Mouse (Mus musculus): Measurements from ENCODE around the gene Rptor. TPM values are rescaled to one million over a fixed set of nuclear protein-coding genes. Genes with fewer than 3 reads are reported as not detected.

Gene Rptor
- polyA plus RNA-seq, 1 experiment from 2014 or later = 12.2 TPM

DNA sequence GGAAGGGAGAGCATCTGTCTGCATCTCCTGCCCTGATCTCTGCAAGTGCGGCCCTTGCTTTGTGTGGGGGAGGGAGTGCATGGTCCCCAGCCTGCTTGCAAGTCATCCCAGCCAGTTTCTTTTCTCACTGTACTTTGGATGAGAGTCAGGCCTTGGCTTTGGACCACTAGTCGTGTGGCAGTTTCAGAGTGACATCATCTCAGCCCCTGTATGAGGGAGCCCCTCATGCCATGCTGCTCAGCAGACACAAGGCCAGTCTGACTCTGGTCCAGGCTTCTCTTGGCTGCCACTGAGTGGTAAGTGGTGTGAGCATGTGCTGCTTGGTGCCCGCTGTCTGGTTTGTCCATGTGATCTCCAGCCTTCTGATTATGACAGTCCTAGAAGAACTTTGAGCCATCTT lies 170.2 kb downstream of the Rptor start:
- Histone ChIP-seq H3K4me1 (peaks cover 6% of the 10 kb centered on the region; the same call in 1 of the 2 replicates), H3K4me2 (replicated peaks) (no peak overlapping the region), H3K27me3 (no peaks in the 10 kb centered on the region), H3K9me3 (replicated peaks) (no peaks in the 10 kb centered on the region), H3K9ac (no peak overlapping the region), H3K27ac (replicated peaks) (no peak overlapping the region), H3K36me3 (no peaks in the 10 kb centered on the region), H3K4me3 (replicated peaks) (no peak overlapping the region)
- WGBS = 77% methylated on average over 3 of the region's 3 CpGs
- no peak for ATAC-seq (ENCODE audit: insufficient number of reproducible peaks, low FRiP score, low TSS enrichment, low read depth)

DNA sequence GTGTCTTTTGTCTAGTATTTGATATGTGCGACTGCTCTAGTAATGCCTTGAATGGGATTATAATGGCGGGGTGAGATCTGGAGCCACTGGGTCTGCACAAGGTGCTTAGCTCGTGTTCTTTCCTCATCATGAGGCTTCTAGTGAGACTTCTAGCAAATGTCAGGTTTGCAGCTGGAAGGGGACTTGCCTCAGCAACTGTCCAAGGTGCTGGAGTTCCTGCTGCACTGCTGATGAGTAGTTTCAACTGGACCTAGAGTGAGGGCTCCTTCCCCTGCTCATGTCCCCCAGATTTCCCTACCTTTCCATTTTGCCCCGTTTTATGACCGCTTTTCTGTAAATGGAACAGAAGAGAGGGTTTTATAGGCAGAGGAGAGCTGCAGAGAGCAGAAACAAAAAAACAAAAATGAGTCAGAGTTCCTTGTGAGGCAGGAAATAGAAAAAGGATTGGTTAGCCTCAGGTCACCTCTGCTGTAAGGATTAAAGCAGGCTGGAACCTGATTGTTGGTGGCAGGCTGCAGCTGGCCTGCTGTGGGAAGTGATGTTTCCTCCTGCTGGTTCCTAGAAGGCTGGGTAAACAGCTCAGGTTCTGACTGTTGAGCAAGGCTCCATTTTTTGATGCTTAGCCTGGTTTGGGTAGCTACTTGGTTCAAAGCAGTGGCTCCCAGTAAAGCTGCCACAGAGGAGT lies 172.5 kb downstream of the Rptor start:
- WGBS = 82% methylated on average over 5 of the region's 5 CpGs
- Histone ChIP-seq H3K4me2 (replicated peaks) (no peak overlapping the region), H3K9ac (no peak overlapping the region), H3K4me3 (replicated peaks) (no peak overlapping the region), H3K9me3 (replicated peaks) (no peaks in the 10 kb centered on the region), H3K27ac (replicated peaks) (no peak overlapping the region), H3K36me3 (no peaks in the 10 kb centered on the region), H3K4me1 (peaks cover 6% of the 10 kb centered on the region; the same call in 1 of the 2 replicates), H3K27me3 (no peaks in the 10 kb centered on the region)
- no peak for ATAC-seq (ENCODE audit: insufficient number of reproducible peaks, low FRiP score, low TSS enrichment, low read depth)

DNA sequence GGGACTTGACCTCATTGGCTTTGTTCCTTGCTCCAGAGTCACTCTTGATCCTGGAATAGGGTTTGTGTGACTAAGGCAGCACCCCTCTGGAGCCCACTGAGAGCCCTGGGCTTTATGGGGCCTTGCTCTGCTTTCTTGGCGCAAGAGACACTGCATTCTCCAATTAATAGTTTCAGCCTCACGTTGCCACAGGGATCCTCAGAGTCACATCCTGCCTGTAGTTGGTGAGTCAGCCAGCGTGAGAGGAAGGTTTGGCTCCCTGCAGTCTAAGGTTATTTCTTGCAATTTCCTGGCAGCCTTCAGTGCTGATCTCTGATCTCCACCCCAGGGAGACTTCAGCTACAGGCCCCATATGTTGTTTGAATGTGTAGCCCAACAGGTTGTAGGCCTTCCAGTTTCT lies 174.5 kb downstream of the Rptor start:
- Histone ChIP-seq H3K9me3 (replicated peaks) (no peaks in the 10 kb centered on the region), H3K36me3 (no peaks in the 10 kb centered on the region), H3K27ac (replicated peaks) (0 out of 2 replicates have a peak overlapping the region, but pooled peaks have one; percentile 39), H3K27me3 (no peaks in the 10 kb centered on the region), H3K9ac (no peak overlapping the region), H3K4me3 (replicated peaks) (no peak overlapping the region), H3K4me2 (replicated peaks) (no peak overlapping the region), H3K4me1 (peaks cover 6% of the 10 kb centered on the region; the same call in 1 of the 2 replicates)
- 51% methylated on average over 3 of the region's 3 CpGs for WGBS
- no peak for ATAC-seq (ENCODE audit: insufficient number of reproducible peaks, low FRiP score, low TSS enrichment, low read depth)

DNA sequence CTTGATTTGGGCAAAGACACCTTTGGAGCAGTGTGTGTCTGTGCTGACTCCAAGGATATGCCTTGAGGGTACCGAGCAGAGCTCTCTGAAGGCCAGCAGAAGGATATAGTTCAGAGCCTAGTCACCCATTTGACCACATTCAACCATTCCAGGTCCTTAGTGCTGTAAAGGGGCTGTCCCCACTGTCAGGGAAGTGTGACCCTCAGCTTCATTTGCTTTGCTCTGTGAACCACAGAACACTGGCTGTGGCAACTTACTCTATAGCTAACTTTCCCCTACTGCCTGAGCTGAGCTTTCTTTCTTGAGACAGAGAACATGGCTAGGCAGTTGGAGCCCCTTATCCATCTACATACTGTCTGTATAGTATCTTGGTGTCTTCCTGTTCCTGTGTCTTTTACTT lies 175.2 kb downstream of the Rptor start:
- Histone ChIP-seq H3K4me3 (replicated peaks) (no peak overlapping the region), H3K4me2 (replicated peaks) (no peak overlapping the region), H3K27ac (replicated peaks) (no peak overlapping the region), H3K4me1 (peaks cover 6% of the 10 kb centered on the region; the same call in 1 of the 2 replicates), H3K9ac (no peak overlapping the region), H3K27me3 (no peaks in the 10 kb centered on the region), H3K9me3 (replicated peaks) (no peaks in the 10 kb centered on the region), H3K36me3 (0 out of 2 replicates have a peak, but pooled peaks cover 2% of the 10 kb centered on the region)
- no peak for ATAC-seq (ENCODE audit: insufficient number of reproducible peaks, low FRiP score, low TSS enrichment, low read depth)
- 84% methylated on average over 1 of the region's 1 CpGs for WGBS

DNA sequence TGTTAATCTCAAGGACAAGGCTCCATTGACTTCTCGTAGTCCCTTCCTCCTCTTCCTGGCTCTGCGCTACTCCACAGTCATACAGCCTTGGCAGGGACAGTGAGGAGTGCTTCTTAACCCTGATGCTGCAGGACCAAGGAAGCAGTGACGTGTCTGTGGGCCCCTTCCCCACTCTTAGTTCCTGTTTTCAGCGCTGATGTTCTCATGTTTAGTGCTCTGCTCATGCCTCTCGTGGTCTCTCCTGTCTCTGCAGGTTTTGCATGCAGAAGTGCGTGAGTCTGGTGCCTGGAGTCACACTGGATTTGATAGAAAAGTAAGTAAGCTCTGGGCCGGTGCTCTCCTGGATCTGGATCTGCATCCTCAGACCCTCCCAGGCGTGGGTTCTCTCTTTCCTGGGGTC lies 177.6 kb downstream of the Rptor start:
- Histone ChIP-seq H3K36me3 (0 out of 2 replicates have a peak, but pooled peaks cover 3% of the 10 kb centered on the region), H3K4me1 (peaks cover 6% of the 10 kb centered on the region; the same call in 1 of the 2 replicates), H3K9me3 (replicated peaks) (no peaks in the 10 kb centered on the region), H3K9ac (no peak overlapping the region), H3K27ac (replicated peaks) (no peak overlapping the region), H3K4me2 (replicated peaks) (no peak overlapping the region), H3K4me3 (replicated peaks) (no peak overlapping the region), H3K27me3 (no peaks in the 10 kb centered on the region)
- ATAC-seq (ENCODE audit: insufficient number of reproducible peaks, low FRiP score, low TSS enrichment, low read depth) = no peak
- WGBS = 79% methylated on average over 8 of the region's 8 CpGs

DNA sequence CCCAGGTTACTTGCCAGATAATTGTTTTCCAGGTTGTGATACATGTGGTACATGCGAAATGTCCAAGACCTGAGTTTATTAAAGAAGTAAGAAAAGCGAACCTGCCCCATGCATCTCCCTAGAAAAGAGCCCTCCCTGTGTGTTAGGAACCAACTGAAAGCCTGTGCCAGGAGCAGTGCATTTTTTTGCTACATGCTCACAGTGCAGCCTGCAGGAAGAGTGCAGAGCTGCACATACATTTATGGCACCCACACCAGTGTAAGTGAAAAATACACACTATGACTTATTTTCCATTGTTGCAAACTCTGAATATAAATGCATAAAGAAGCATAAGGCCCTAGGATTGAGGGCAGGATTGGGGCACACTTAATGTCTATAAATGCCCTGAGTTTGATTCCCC lies 178.5 kb downstream of the Rptor start:
- Histone ChIP-seq H3K4me2 (replicated peaks) (no peak overlapping the region), H3K27ac (replicated peaks) (no peak overlapping the region), H3K27me3 (no peaks in the 10 kb centered on the region), H3K4me1 (peaks cover 12% of the 10 kb centered on the region; the same call in 1 of the 2 replicates), H3K36me3 (0 out of 2 replicates have a peak, but pooled peaks cover 3% of the 10 kb centered on the region), H3K4me3 (replicated peaks) (no peak overlapping the region), H3K9me3 (replicated peaks) (no peaks in the 10 kb centered on the region), H3K9ac (no peak overlapping the region)
- WGBS = 88% methylated on average over 2 of the region's 2 CpGs
- no peak for ATAC-seq (ENCODE audit: insufficient number of reproducible peaks, low FRiP score, low TSS enrichment, low read depth)

DNA sequence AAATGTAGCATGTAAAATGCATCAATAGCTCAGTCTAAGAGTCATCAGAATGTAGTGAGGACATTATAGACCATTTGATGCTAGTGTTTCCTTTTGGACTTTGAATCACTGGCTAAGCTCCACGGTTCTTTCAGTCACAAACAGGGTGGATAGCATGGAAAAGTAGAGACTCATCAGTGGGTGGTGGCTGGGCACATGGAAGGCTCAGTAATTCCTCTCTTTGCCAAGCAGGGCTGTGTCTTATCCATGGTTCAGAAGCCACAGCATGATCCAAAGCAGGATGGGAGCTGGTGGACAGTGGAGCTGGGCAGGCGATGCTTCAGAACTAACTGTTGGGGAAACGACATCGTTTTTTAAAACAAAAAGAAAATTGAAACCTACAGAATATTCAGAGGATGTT lies 179.0 kb downstream of the Rptor start:
- 94% methylated on average over 4 of the region's 4 CpGs for WGBS
- Histone ChIP-seq H3K4me2 (replicated peaks) (no peak overlapping the region), H3K4me1 (peaks cover 9% of the 10 kb centered on the region; the same call in 1 of the 2 replicates), H3K9ac (no peak overlapping the region), H3K36me3 (0 out of 2 replicates have a peak, but pooled peaks cover 3% of the 10 kb centered on the region), H3K4me3 (replicated peaks) (no peak overlapping the region), H3K9me3 (replicated peaks) (no peaks in the 10 kb centered on the region), H3K27me3 (no peaks in the 10 kb centered on the region), H3K27ac (replicated peaks) (no peak overlapping the region)
- no peak for ATAC-seq (ENCODE audit: insufficient number of reproducible peaks, low FRiP score, low TSS enrichment, low read depth)

DNA sequence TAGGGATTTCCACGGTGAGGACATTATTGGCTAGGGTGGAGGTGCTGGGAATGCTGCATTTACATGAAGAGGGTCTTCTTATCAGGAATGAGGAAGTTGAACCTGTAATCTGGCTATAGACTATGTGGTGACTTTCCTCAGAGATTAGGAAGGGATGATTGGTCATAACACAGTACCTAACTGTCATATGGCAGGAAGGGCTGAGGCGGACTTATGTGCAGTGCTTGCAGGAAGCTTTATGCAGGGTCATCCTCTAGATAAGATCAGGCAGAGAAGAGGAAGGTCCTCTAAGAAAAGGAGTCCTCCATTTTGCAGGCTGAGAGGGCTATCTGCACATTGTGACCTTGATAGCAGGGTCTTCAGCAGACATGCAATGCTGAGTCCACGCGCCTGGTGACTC lies 180.9 kb downstream of the Rptor start:
- WGBS = 89% methylated on average over 4 of the region's 4 CpGs
- H3K9me3 ChIP-seq (replicated peaks) = no peaks in the 10 kb centered on the region
- no peak overlapping the region for H3K27ac ChIP-seq (replicated peaks)
- H3K36me3 ChIP-seq = 0 out of 2 replicates have a peak, but pooled peaks cover 3% of the 10 kb centered on the region
- H3K4me1 ChIP-seq = peaks cover 10% of the 10 kb centered on the region; the same call in 1 of the 2 replicates
- no peaks in the 10 kb centered on the region for H3K27me3 ChIP-seq
- H3K4me2 ChIP-seq (replicated peaks) = no peak overlapping the region
- H3K4me3 ChIP-seq (replicated peaks) = no peak overlapping the region
- ATAC-seq (ENCODE audit: insufficient number of reproducible peaks, low FRiP score, low TSS enrichment, low read depth) = no peak
- H3K9ac ChIP-seq = no peak overlapping the region

DNA sequence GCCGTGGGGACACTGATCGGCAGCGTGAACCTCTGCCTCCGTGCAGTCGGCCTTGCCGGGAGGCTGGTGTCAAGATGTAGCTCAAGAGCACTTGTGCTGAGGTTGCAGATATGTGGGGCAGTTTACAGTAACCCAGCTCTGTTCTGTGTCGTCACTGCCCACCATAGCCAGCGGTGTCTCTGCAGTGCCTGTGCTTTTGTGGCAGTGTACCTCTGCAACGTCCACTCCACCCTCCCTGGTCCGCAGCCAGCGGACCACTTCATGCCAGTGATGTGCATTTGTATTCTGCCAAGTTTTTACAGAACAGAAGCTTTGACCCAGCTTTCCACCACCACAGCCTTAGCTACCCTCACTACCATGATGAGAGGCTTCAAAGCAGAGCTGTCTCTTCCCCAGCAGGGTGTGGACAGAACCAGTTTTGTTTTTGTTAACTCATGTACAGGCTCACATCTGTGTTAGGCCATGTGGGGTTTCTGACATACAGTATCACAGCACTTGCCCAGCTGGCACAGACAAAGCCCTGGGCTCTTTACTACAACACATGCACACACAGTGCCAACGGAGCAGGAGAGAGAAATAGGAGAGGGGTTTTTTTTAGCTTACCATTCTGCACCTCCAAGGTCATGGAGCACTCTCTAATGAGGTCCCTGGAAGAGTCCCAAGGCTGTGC lies 182.1 kb downstream of the Rptor start:
- WGBS = 86% methylated on average over 12 of the region's 12 CpGs
- Histone ChIP-seq H3K36me3 (0 out of 2 replicates have a peak, but pooled peaks cover 3% of the 10 kb centered on the region), H3K4me1 (peaks cover 10% of the 10 kb centered on the region; the same call in 1 of the 2 replicates), H3K9ac (no peak overlapping the region), H3K4me3 (replicated peaks) (no peak overlapping the region), H3K4me2 (replicated peaks) (no peak overlapping the region), H3K9me3 (replicated peaks) (no peaks in the 10 kb centered on the region), H3K27ac (replicated peaks) (no peak overlapping the region), H3K27me3 (no peaks in the 10 kb centered on the region)
- ATAC-seq (ENCODE audit: insufficient number of reproducible peaks, low FRiP score, low TSS enrichment, low read depth) = no peak

DNA sequence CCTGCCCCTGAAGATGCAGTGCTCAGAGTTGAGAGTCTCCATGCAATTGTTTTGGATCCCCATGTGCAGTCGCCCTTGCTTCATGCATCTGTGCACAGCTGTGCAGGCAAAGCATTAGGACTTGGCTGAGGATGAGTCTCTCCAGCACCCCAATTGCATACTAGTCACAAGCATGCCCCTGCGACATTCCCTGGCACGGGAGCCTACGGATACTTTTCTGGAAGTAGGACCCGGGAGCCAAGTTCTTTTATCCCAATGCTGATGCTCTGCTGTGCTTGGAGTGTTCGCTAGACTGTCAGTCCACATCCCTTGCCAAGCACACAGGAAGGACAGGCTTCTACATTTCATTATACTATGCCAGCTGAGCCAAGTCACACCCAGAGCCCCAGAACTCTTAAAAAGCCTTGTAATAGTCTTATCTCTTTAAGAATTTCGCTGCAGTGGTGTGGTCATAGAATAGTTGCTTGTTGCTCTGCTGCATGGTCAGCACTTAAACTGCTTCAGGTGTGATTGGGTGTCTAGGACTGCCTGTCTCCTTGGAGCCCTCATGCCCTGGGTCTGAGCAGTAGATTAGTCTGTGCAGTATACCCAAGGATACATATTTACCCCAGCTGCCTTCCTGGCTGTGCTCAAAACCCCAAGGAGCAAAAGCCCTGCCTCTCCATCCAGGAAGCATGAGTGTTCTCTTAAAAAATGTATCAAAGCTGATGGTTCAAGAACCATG lies 183.1 kb downstream of the Rptor start:
- no peak for ATAC-seq (ENCODE audit: insufficient number of reproducible peaks, low FRiP score, low TSS enrichment, low read depth)
- Histone ChIP-seq H3K9ac (no peak overlapping the region), H3K27ac (replicated peaks) (no peak overlapping the region), H3K4me3 (replicated peaks) (no peak overlapping the region), H3K27me3 (no peaks in the 10 kb centered on the region), H3K36me3 (0 out of 2 replicates have a peak, but pooled peaks cover 3% of the 10 kb centered on the region), H3K4me2 (replicated peaks) (no peak overlapping the region), H3K4me1 (peaks cover 10% of the 10 kb centered on the region; the same call in 1 of the 2 replicates), H3K9me3 (replicated peaks) (no peaks in the 10 kb centered on the region)
- 79% methylated on average over 7 of the region's 7 CpGs for WGBS

DNA sequence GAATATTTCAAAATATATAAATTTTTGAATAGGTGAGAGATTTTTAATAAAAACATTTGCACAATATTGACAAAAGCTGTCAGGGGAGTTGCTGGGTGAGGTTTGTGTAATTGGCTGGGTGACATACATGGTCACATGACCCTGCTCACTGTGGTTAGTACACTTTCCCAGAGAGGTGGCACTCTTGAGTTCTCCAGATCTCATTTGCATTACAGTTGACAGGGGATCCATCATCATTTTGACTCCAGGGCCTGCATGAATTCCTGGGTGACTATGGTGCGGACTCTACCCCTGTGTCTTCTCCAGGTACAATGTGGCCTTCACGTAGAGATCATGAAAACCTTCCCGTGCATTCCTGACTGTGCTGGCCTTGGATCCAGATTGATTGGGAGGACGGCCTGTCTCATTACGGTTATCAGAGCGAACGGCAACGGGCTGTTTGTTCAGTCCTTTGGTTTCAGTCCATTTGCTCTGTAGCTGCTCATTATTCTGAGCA lies 183.7 kb downstream of the Rptor start:
- Histone ChIP-seq H3K4me1 (peaks cover 10% of the 10 kb centered on the region; the same call in 1 of the 2 replicates), H3K4me3 (replicated peaks) (no peak overlapping the region), H3K27ac (replicated peaks) (no peak overlapping the region), H3K9me3 (replicated peaks) (no peaks in the 10 kb centered on the region), H3K9ac (no peak overlapping the region), H3K4me2 (replicated peaks) (no peak overlapping the region), H3K27me3 (no peaks in the 10 kb centered on the region), H3K36me3 (0 out of 2 replicates have a peak, but pooled peaks cover 3% of the 10 kb centered on the region)
- no peak for ATAC-seq (ENCODE audit: insufficient number of reproducible peaks, low FRiP score, low TSS enrichment, low read depth)
- 89% methylated on average over 8 of the region's 8 CpGs for WGBS

Measured in embryonic facial prominence, embryonic 15.5 days (tissue).